Mouse (Mus musculus) kidney, embryonic 16.5 days (tissue): ENCODE data around the gene Trim14. TPM values are rescaled to one million over a fixed set of nuclear protein-coding genes. Genes with fewer than 3 reads are reported as not detected.

Source experiments
- ATAC-seq: fragments of 200-750 bp; cut with Nextera tagmentation; 2 replicates; pipeline ENCODE4 v1.8.0; 2017; ENCODE audit warnings: moderate TSS enrichment; ENCODE audit not compliant: low FRiP score, low TSS enrichment
- H3K27ac ChIP-seq: fragments of 300-500 bp; sonication (generic); 2 replicates; pipeline ENCODE4 v1.5.1; 2014; ENCODE audit warnings: low read length
- H3K27me3 ChIP-seq: fragments of 300-500 bp; sonication (generic); 2 replicates; pipeline ENCODE4 v1.6.1; 2014; ENCODE audit warnings: low read length, control low read depth, mixed read lengths; ENCODE audit not compliant: insufficient read depth
- H3K36me3 ChIP-seq: fragments of 300-500 bp; sonication (generic); 2 replicates; pipeline ENCODE4 v1.6.1; 2014; ENCODE audit warnings: low read length, control low read depth, mixed read lengths; ENCODE audit not compliant: insufficient read depth
- H3K4me1 ChIP-seq: fragments of 300-500 bp; sonication (generic); 2 replicates; pipeline ENCODE4 v1.6.1; 2014; ENCODE audit warnings: low read length, control low read depth, mixed read lengths; ENCODE audit not compliant: insufficient read depth
- H3K4me2 ChIP-seq: fragments of 300-500 bp; sonication (generic); replicated peaks from 2 replicates; pipeline ENCODE4 v1.6.1; 2014; ENCODE audit warnings: low read depth, low read length
- H3K4me3 ChIP-seq: fragments of 300-500 bp; sonication (generic); 2 replicates; pipeline ENCODE4 v1.5.1; 2014; ENCODE audit warnings: mild to moderate bottlenecking, low read length
- H3K9ac ChIP-seq: fragments of 300-500 bp; sonication (generic); replicated peaks from 2 replicates; pipeline ENCODE4 v1.6.1; 2014; ENCODE audit warnings: low read length
- H3K9me3 ChIP-seq: fragments of 300-500 bp; sonication (generic); 2 replicates; pipeline ENCODE4 v1.6.1; 2016; ENCODE audit warnings: low read length, control low read depth
- WGBS: fragments of 180-500 bp; shearing (Covaris S2); extraction: QIAGEN DNeasy Blood & Tissue Kit; methylation state at CpG from one replicate; pipeline ENCODE4 v1.1.7; 2014; 5-methylcytosine and 5-hydroxymethylcytosine counted together
- polyA plus RNA-seq: library from polyadenylated mRNA; unstranded; fragments of >200 nt; fragmentation: Nextera tagmentation; extraction: Ambion mirVana; gene quantifications from 2 replicates; pipeline ENCODE4 v1.2.1, GENCODE M21; 2015

Trim14 gene
- polyA plus RNA-seq, 1 experiment from 2014 or later: 2.1 TPM

DNA sequence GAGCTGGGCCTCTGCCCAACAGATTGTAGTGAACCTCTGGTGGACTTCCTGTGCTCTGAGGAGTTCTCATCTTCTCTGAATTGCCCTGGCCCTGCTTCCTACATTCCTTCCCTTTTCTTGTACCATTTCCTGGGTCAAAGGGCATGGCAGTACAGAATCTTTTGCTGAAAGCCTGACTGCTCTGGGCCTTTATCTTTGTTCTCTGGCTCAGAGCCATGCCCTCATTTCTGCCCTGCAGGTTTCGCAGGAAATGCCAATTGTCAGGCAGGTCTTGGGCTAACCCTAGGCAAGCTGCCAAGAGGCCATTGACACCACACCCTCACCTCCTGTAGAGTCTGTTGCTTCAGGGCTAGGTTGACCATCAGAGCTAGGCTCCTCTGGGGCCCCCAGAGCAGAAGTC, 17.9 kb upstream of the Trim14 start:
- WGBS: 68% methylated on average over 1 of the region's 1 CpGs
- no peak overlapping the region for H3K9ac ChIP-seq
- H3K36me3 ChIP-seq: no peaks in the 10 kb centered on the region
- no peaks in the 10 kb centered on the region for H3K4me1 ChIP-seq
- peak overlapping the region; percentile 19; the same call in 1 of the 2 replicates for H3K27ac ChIP-seq
- no peak overlapping the region for H3K4me2 ChIP-seq
- ATAC-seq: no peak
- H3K4me3 ChIP-seq: no peak overlapping the region
- H3K9me3 ChIP-seq: no peaks in the 10 kb centered on the region
- no peaks in the 10 kb centered on the region for H3K27me3 ChIP-seq

GRCm38 (mm10) chr4:46550406-46550805, 14.5 kb upstream of the Trim14 start:
- Histone ChIP-seq H3K4me3 (no peak overlapping the region), H3K27ac (no peak overlapping the region), H3K9ac (no peak overlapping the region), H3K27me3 (no peaks in the 10 kb centered on the region), H3K4me2 (no peak overlapping the region), H3K9me3 (no peaks in the 10 kb centered on the region), H3K36me3 (no peaks in the 10 kb centered on the region), H3K4me1 (no peaks in the 10 kb centered on the region)
- 69% methylated on average over 8 of the region's 8 CpGs for WGBS
- ATAC-seq: no peak

GRCm38 (mm10) chr4:46549979-46550378, 14.0 kb upstream of the Trim14 start:
- H3K27me3 ChIP-seq: no peaks in the 10 kb centered on the region
- no peak for ATAC-seq
- H3K36me3 ChIP-seq: no peaks in the 10 kb centered on the region
- no peak overlapping the region for H3K9ac ChIP-seq
- no peaks in the 10 kb centered on the region for H3K4me1 ChIP-seq
- H3K4me3 ChIP-seq: no peak overlapping the region
- no peaks in the 10 kb centered on the region for H3K9me3 ChIP-seq
- 84% methylated on average over 9 of the region's 10 CpGs for WGBS
- no peak overlapping the region for H3K4me2 ChIP-seq
- H3K27ac ChIP-seq: no peak overlapping the region

GRCm38 (mm10) chr4:46546709-46547108, 10.8 kb upstream of the Trim14 start:
- no peak overlapping the region for H3K4me3 ChIP-seq
- H3K9me3 ChIP-seq: no peaks in the 10 kb centered on the region
- no peaks in the 10 kb centered on the region for H3K4me1 ChIP-seq
- no peak overlapping the region for H3K4me2 ChIP-seq
- no peaks in the 10 kb centered on the region for H3K36me3 ChIP-seq
- 35% methylated on average over 6 of the region's 6 CpGs for WGBS
- H3K9ac ChIP-seq: no peak overlapping the region
- peak; percentile 32; the same call in 1 of the 2 replicates for ATAC-seq
- no peak overlapping the region for H3K27ac ChIP-seq
- H3K27me3 ChIP-seq: no peaks in the 10 kb centered on the region

GRCm38 (mm10) chr4:46545498-46545897, 9.6 kb upstream of the Trim14 start:
- H3K9ac ChIP-seq: no peak overlapping the region
- H3K4me1 ChIP-seq: no peaks in the 10 kb centered on the region
- whole genome bisulfite sequencing: 15% methylated on average over 9 of the region's 9 CpGs
- ATAC-seq: 0 out of 2 replicates have a peak, but pooled peaks have one; percentile 40
- no peak overlapping the region for H3K27ac ChIP-seq
- no peak overlapping the region for H3K4me2 ChIP-seq
- no peaks in the 10 kb centered on the region for H3K36me3 ChIP-seq
- H3K4me3 ChIP-seq: no peak overlapping the region
- no peaks in the 10 kb centered on the region for H3K27me3 ChIP-seq
- H3K9me3 ChIP-seq: no peaks in the 10 kb centered on the region

DNA sequence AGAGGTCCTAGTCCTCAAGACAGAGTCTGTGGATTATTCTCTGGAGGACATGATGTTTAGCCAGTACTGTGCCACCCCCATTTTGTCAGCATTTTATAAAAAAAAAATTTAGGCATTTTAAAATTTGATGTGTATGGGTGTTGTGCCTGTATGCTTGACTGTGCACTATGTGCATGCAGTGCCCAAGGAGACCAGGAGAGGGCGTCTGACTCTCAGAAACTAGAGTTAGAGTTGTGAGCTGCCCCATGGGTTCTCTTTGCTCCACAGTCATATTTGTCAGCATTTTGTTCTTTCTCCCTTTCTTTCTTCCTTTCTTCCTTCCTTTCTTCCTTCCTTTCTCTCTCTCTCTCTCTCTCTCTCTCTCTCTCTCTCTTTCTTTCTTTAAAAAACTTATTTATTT, 8.4 kb upstream of the Trim14 start:
- no peak overlapping the region for H3K27ac ChIP-seq
- no peak for ATAC-seq

GRCm38 (mm10) chr4:46543366-46544050, 7.6 kb upstream of the Trim14 start:
- H3K27ac ChIP-seq: no peak overlapping the region
- no peaks in the 10 kb centered on the region for H3K27me3 ChIP-seq
- ATAC-seq: no peak
- no peaks in the 10 kb centered on the region for H3K9me3 ChIP-seq
- no peaks in the 10 kb centered on the region for H3K36me3 ChIP-seq
- WGBS: 90% methylated on average over 13 of the region's 13 CpGs
- no peak overlapping the region for H3K4me2 ChIP-seq
- no peak overlapping the region for H3K9ac ChIP-seq
- H3K4me3 ChIP-seq: no peak overlapping the region
- no peaks in the 10 kb centered on the region for H3K4me1 ChIP-seq

More for the DNA sequence above, 8.4 kb upstream of the Trim14 start:
- 38% methylated on average over 1 of the region's 1 CpGs for WGBS
- no peaks in the 10 kb centered on the region for H3K4me1 ChIP-seq
- H3K4me3 ChIP-seq: no peak overlapping the region
- H3K9me3 ChIP-seq: no peaks in the 10 kb centered on the region
- no peak overlapping the region for H3K4me2 ChIP-seq
- H3K9ac ChIP-seq: no peak overlapping the region
- no peaks in the 10 kb centered on the region for H3K27me3 ChIP-seq
- H3K36me3 ChIP-seq: no peaks in the 10 kb centered on the region

GRCm38 (mm10) chr4:46541707-46542106, 5.8 kb upstream of the Trim14 start:
- H3K4me2 ChIP-seq: no peak overlapping the region
- no peak overlapping the region for H3K4me3 ChIP-seq
- H3K27ac ChIP-seq: no peak overlapping the region
- no peaks in the 10 kb centered on the region for H3K4me1 ChIP-seq
- no peak for ATAC-seq
- no peaks in the 10 kb centered on the region for H3K36me3 ChIP-seq
- H3K27me3 ChIP-seq: peaks cover 6% of the 10 kb centered on the region; the same call in 1 of the 2 replicates
- no peaks in the 10 kb centered on the region for H3K9me3 ChIP-seq
- no peak overlapping the region for H3K9ac ChIP-seq
- WGBS: 51% methylated on average over 9 of the region's 9 CpGs

GRCm38 (mm10) chr4:46539167-46539566, 3.2 kb upstream of the Trim14 start:
- 29% methylated on average over 9 of the region's 9 CpGs for WGBS
- Histone ChIP-seq H3K27me3 (peaks cover 29% of the 10 kb centered on the region), H3K9me3 (no peaks in the 10 kb centered on the region), H3K4me2 (no peak overlapping the region), H3K4me1 (peaks cover 17% of the 10 kb centered on the region), H3K27ac (no peak overlapping the region), H3K9ac (no peak overlapping the region), H3K4me3 (no peak overlapping the region), H3K36me3 (no peaks in the 10 kb centered on the region)
- no peak for ATAC-seq

GRCm38 (mm10) chr4:46535094-46535830, 679 bp downstream of the Trim14 start:
- peaks cover 40% of the 10 kb centered on the region for H3K27me3 ChIP-seq
- H3K9ac ChIP-seq: peak overlapping the region; percentile 68
- H3K4me2 ChIP-seq: peak overlapping the region; percentile 79
- H3K27ac ChIP-seq: no peak overlapping the region
- 6% methylated on average over 16 of the region's 16 CpGs for WGBS
- ATAC-seq: no peak
- no peaks in the 10 kb centered on the region for H3K9me3 ChIP-seq
- H3K4me3 ChIP-seq: peak overlapping the region; percentile 60
- H3K4me1 ChIP-seq: peaks cover 19% of the 10 kb centered on the region
- H3K36me3 ChIP-seq: no peaks in the 10 kb centered on the region
